In genomic region chr2:3629096-3629495, GRCm38 (mm10) we compare ENCODE assay signal across 23 mouse cellular contexts. TPM values are rescaled to one million over a fixed set of nuclear protein-coding genes. Genes with fewer than 3 reads are reported as not detected.
DNase-seq lines count a peak whose midpoint lies in the region; ATAC-seq and TF ChIP-seq lines count a peak whose summit lies in the region.
"Had no signal": no experiment of that assay in that cellular context is flagged by ENCODE, and none has a peak within 500 bp of the region (broad histone marks: within the 10 kb centered on the region; RNA-seq: fewer than 3 reads in every experiment).

No protein-coding gene starts in this region.

- no peaks in the 10 kb centered on the region for H3K36me3 ChIP-seq in forebrain, postnatal 0 days (ENCODE audit: insufficient read depth)
- H3K36me3 ChIP-seq in forebrain, embryonic 12.5 days (replicated peaks), result no peaks in the 10 kb centered on the region
- no peaks in the 10 kb centered on the region for H3K36me3 ChIP-seq in intestine, embryonic 14.5 days (ENCODE audit: control insufficient read depth, insufficient read depth, low read length)
- no peaks in the 10 kb centered on the region for H3K36me3 ChIP-seq in intestine, embryonic 16.5 days (ENCODE audit: control insufficient read depth, insufficient read depth, low read length)
- H3K36me3 ChIP-seq: embryonic facial prominence, embryonic 13.5 days; embryonic facial prominence, embryonic 15.5 days; forebrain, embryonic 10.5 days; forebrain, embryonic 15.5 days; G1E had no signal

- H3K27ac ChIP-seq in forebrain, postnatal 0 days (ENCODE audit: low read depth, low read length), result no peak overlapping the region
- H3K27ac ChIP-seq in forebrain, embryonic 12.5 days, result no peak overlapping the region
- H3K27ac ChIP-seq in intestine, embryonic 14.5 days (ENCODE audit: low read depth), result no peak overlapping the region
- H3K27ac ChIP-seq in intestine, embryonic 16.5 days (ENCODE audit: low read length), result no peak overlapping the region
- H3K27ac ChIP-seq: embryonic facial prominence, embryonic 13.5 days; embryonic facial prominence, embryonic 15.5 days; forebrain, embryonic 10.5 days; forebrain, embryonic 13.5 days; forebrain, embryonic 15.5 days had no signal

- no peaks in the 10 kb centered on the region for H3K4me1 ChIP-seq in forebrain, postnatal 0 days (ENCODE audit: insufficient read depth)
- H3K4me1 ChIP-seq in forebrain, embryonic 12.5 days, result no peaks in the 10 kb centered on the region
- no peaks in the 10 kb centered on the region for H3K4me1 ChIP-seq in intestine, embryonic 14.5 days (replicated peaks; ENCODE audit: control insufficient read depth, insufficient read depth, low read length)
- H3K4me1 ChIP-seq in intestine, embryonic 16.5 days (ENCODE audit: control insufficient read depth, insufficient read depth, low read length), result no peaks in the 10 kb centered on the region
- H3K4me1 ChIP-seq: embryonic facial prominence, embryonic 13.5 days; embryonic facial prominence, embryonic 15.5 days; forebrain, embryonic 10.5 days; forebrain, embryonic 13.5 days; forebrain, embryonic 15.5 days had no signal

- H3K9ac ChIP-seq in forebrain, postnatal 0 days, result no peak overlapping the region
- no peak overlapping the region for H3K9ac ChIP-seq in forebrain, embryonic 12.5 days
- no peak overlapping the region for H3K9ac ChIP-seq in intestine, embryonic 14.5 days (ENCODE audit: low read length)
- no peak overlapping the region for H3K9ac ChIP-seq in intestine, embryonic 16.5 days (ENCODE audit: low read depth, low read length)
- H3K9ac ChIP-seq: embryonic facial prominence, embryonic 13.5 days; embryonic facial prominence, embryonic 15.5 days; forebrain, embryonic 13.5 days; forebrain, embryonic 15.5 days had no signal

- peak; percentile 51 for DNase-seq in forebrain, postnatal 0 days
- DNase-seq in intestine, embryonic 14.5 days (ENCODE audit: low spot score), result peak; percentile 32
- peak; percentile 13 for DNase-seq in brain, adult 2 months (ENCODE audit: low read depth, low spot score)
- DNase-seq: adrenal gland, adult 8-10 months; cerebellum, adult 11 months; cerebellum, adult 18-20 months; cerebellum, adult 8-10 months; cerebellum, adult 9-11 months; cerebellum, postnatal 36 days; embryo, embryonic 11 days had no signal

- no peak overlapping the region for H3K4me3 ChIP-seq in forebrain, postnatal 0 days (ENCODE audit: low read depth, low read length)
- no peak overlapping the region for H3K4me3 ChIP-seq in forebrain, embryonic 12.5 days (replicated peaks)
- H3K4me3 ChIP-seq in intestine, embryonic 14.5 days (ENCODE audit: low read depth, low read length), result no peak overlapping the region
- no peak overlapping the region for H3K4me3 ChIP-seq in intestine, embryonic 16.5 days (ENCODE audit: low read length)
- H3K4me3 ChIP-seq: embryonic facial prominence, embryonic 13.5 days; embryonic facial prominence, embryonic 15.5 days; erythroblast, embryonic 14.5 days; forebrain, embryonic 10.5 days; forebrain, embryonic 13.5 days; forebrain, embryonic 15.5 days had no signal

- no peaks in the 10 kb centered on the region for H3K27me3 ChIP-seq in forebrain, postnatal 0 days (ENCODE audit: insufficient read depth, low read length)
- H3K27me3 ChIP-seq in forebrain, embryonic 12.5 days, result no peaks in the 10 kb centered on the region
- no peaks in the 10 kb centered on the region for H3K27me3 ChIP-seq in intestine, embryonic 14.5 days (replicated peaks; ENCODE audit: control insufficient read depth, insufficient read depth, low read length)
- H3K27me3 ChIP-seq in intestine, embryonic 16.5 days (replicated peaks; ENCODE audit: control insufficient read depth, insufficient read depth, low read length), result no peaks in the 10 kb centered on the region
- H3K27me3 ChIP-seq: CH12.LX; embryonic facial prominence, embryonic 13.5 days; embryonic facial prominence, embryonic 15.5 days; forebrain, embryonic 13.5 days; forebrain, embryonic 15.5 days; Patski had no signal

- H3K4me2 ChIP-seq in forebrain, postnatal 0 days (ENCODE audit: low read depth), result no peak overlapping the region
- no peak overlapping the region for H3K4me2 ChIP-seq in forebrain, embryonic 12.5 days
- H3K4me2 ChIP-seq in intestine, embryonic 14.5 days (ENCODE audit: low read length), result no peak overlapping the region
- no peak overlapping the region for H3K4me2 ChIP-seq in intestine, embryonic 16.5 days (ENCODE audit: low read depth, low read length)
- H3K4me2 ChIP-seq: embryonic facial prominence, embryonic 13.5 days; embryonic facial prominence, embryonic 15.5 days; forebrain, embryonic 13.5 days; forebrain, embryonic 15.5 days had no signal

- ATAC-seq in forebrain, postnatal 0 days, result peak; percentile 86
- no peak for ATAC-seq in forebrain, embryonic 12.5 days (ENCODE audit: low FRiP score)
- ATAC-seq in intestine, embryonic 14.5 days (replicated peaks; ENCODE audit: low FRiP score, low TSS enrichment, low read depth), result no peak
- no peak for ATAC-seq in intestine, embryonic 16.5 days
- ATAC-seq: activated CD4-positive, CD25-positive, alpha-beta regulatory T cell, adult 4 months; CD4-positive, CD25-positive, alpha-beta regulatory T cell, adult 4 months; forebrain, embryonic 13.5 days; forebrain, embryonic 15.5 days; Patski had no signal

- H3K9me3 ChIP-seq in forebrain, postnatal 0 days (ENCODE audit: low read length), result no peaks in the 10 kb centered on the region
- H3K9me3 ChIP-seq in forebrain, embryonic 12.5 days, result no peaks in the 10 kb centered on the region
- H3K9me3 ChIP-seq in intestine, embryonic 14.5 days (ENCODE audit: control insufficient read depth, low read length), result no peaks in the 10 kb centered on the region
- no peaks in the 10 kb centered on the region for H3K9me3 ChIP-seq in intestine, embryonic 16.5 days (ENCODE audit: control insufficient read depth, low read length)
- H3K9me3 ChIP-seq: embryonic facial prominence, embryonic 13.5 days; embryonic facial prominence, embryonic 15.5 days; forebrain, embryonic 10.5 days; forebrain, embryonic 13.5 days; forebrain, embryonic 15.5 days; G1E had no signal

- no peak for TF ChIP-seq CTCF in forebrain, postnatal 0 days (IDR thresholded peaks at IDR 0.05; ENCODE audit: low read depth)

- 68% methylated on average over 6 of the region's 6 CpGs for WGBS in forebrain, postnatal 0 days
- 86% methylated on average over 6 of the region's 6 CpGs for WGBS in forebrain, embryonic 12.5 days
- WGBS in intestine, embryonic 14.5 days, result 89% methylated on average over 6 of the region's 6 CpGs
- WGBS in intestine, embryonic 16.5 days, result 92% methylated on average over 6 of the region's 6 CpGs

RNA-seq across cellular contexts. Expression of gene Fam107b, which starts 58.8 kb away (rescaled TPM):
- total RNA-seq in forebrain, postnatal 0 days (2014; rRNA removed), result 60.2 and 63.4 TPM in 2 replicates
- polyA plus RNA-seq in forebrain, postnatal 0 days (2015; fragmentation: Nextera tagmentation; extraction: Ambion mirVana), result 31.2 and 37.1 TPM in 2 replicates
- polyA plus RNA-seq in forebrain, embryonic 12.5 days (2016; fragmentation: Nextera tagmentation; extraction: Ambion mirVana), result 44.2 and 49.3 TPM in 2 replicates
- polyA plus RNA-seq in intestine, embryonic 14.5 days (2014; fragmentation: Nextera tagmentation; extraction: Ambion mirVana), result 61.2 and 67.1 TPM in 2 replicates
- 36.8 and 39.5 TPM in 2 replicates for polyA plus RNA-seq in intestine, embryonic 16.5 days (2015; fragmentation: Nextera tagmentation; extraction: Ambion mirVana)
